Mouse (Mus musculus) MEL (cell line): ENCODE data around the gene Il6ra. TPM values are rescaled to one million over a fixed set of nuclear protein-coding genes. Genes with fewer than 3 reads are reported as not detected.

Source experiments
- DNase-seq: peaks from one replicate; pipeline ENCODE4 v3.0.0; 2011; ENCODE audit warnings: low read depth, low spot score
- H3K27ac ChIP-seq: 2 replicates; pipeline ENCODE4 v1.5.1; 2012; ENCODE audit warnings: low read depth, mild to moderate bottlenecking, control low read depth, low read length, moderate library complexity; ENCODE audit not compliant: control insufficient read depth
- H3K27me3 ChIP-seq, 2 experiments: fragments of 150-350 bp in 1 of 2; sonication (generic) in 1 of 2; 2 replicates each; pipeline ENCODE4 v1.6.1; 2012; ENCODE audit warnings: low read length in 2 of 2, mild to moderate bottlenecking in 2 of 2, improper control_type of control experiment in 1 of 2, moderate library complexity in 1 of 2; ENCODE audit not compliant: insufficient read depth in 2 of 2, control insufficient read depth in 1 of 2
- H3K36me3 ChIP-seq, 2 experiments: 2 replicates each; pipeline ENCODE4 v1.6.1; 2012 to 2014; ENCODE audit warnings: low read length in 2 of 2, improper control_type of control experiment in 1 of 2, inconsistent platforms in 1 of 2, mild to moderate bottlenecking in 1 of 2; ENCODE audit not compliant: insufficient read depth in 2 of 2, control insufficient read depth in 1 of 2
- H3K4me1 ChIP-seq, 2 experiments: fragments of 150-350 bp in 1 of 2; sonication (generic) in 1 of 2; 2 replicates each; pipeline ENCODE4 v1.6.1; 2012; ENCODE audit warnings: low read length in 2 of 2, improper control_type of control experiment in 1 of 2, mild to moderate bottlenecking in 1 of 2; ENCODE audit not compliant: insufficient read depth in 2 of 2, control insufficient read depth in 1 of 2
- H3K4me3 ChIP-seq, 2 experiments: fragments of 150-350 bp in 1 of 2; sonication (generic) in 1 of 2; 2 replicates each; pipeline ENCODE4 v1.5.1; 2012; ENCODE audit warnings: low read depth in 2 of 2, low read length in 2 of 2, mild to moderate bottlenecking in 2 of 2, moderate library complexity in 2 of 2, control low read depth in 1 of 2, improper control_type of control experiment in 1 of 2; ENCODE audit not compliant: control insufficient read depth in 1 of 2, insufficient read depth in 1 of 2
- H3K79me2 ChIP-seq: 2 replicates; pipeline ENCODE4 v1.6.1; 2012; ENCODE audit warnings: mild to moderate bottlenecking, low read length, moderate library complexity; ENCODE audit not compliant: control insufficient read depth, poor library complexity, insufficient read depth
- H3K9ac ChIP-seq: 2 replicates; pipeline ENCODE4 v1.6.1; 2012; ENCODE audit warnings: low read depth, mild to moderate bottlenecking, control low read depth, low read length, moderate library complexity; ENCODE audit not compliant: control insufficient read depth, poor library complexity, severe bottlenecking
- H3K9me3 ChIP-seq: fragments of 150-350 bp; sonication (generic); replicated peaks from 2 replicates; pipeline ENCODE4 v1.6.1; 2012; ENCODE audit warnings: mild to moderate bottlenecking, low read length, improper control_type of control experiment, moderate library complexity; ENCODE audit not compliant: insufficient read depth
- CTCF ChIP-seq, 3 experiments: IDR thresholded peaks in 2 of 3; conservative IDR thresholded peaks in 1 of 3; 2 replicates each; pipeline ENCODE4 v1.5.1; 2011 to 2012; ENCODE audit warnings: low read length in 3 of 3, low read depth in 2 of 3, mild to moderate bottlenecking in 2 of 3, improper control_type of control experiment in 1 of 3, inconsistent platforms in 1 of 3, mixed read lengths in 1 of 3, moderate library complexity in 1 of 3; ENCODE audit not compliant: control insufficient read depth in 1 of 3, insufficient read depth in 1 of 3, poor library complexity in 1 of 3, severe bottlenecking in 1 of 3
- E2F4 ChIP-seq: IDR thresholded peaks from 2 replicates; pipeline ENCODE4 v1.6.1; 2011; ENCODE audit warnings: low read depth, low read length, improper control_type of control experiment, borderline replicate concordance
- ELF1 ChIP-seq: IDR thresholded peaks from 2 replicates; pipeline ENCODE4 v1.6.1; 2014; ENCODE audit warnings: low read depth, mild to moderate bottlenecking, inconsistent platforms, low read length, improper control_type of control experiment, moderate library complexity
- ETS1 ChIP-seq: IDR thresholded peaks from 2 replicates; pipeline ENCODE4 v1.6.1; 2012; ENCODE audit warnings: low read depth, mild to moderate bottlenecking, inconsistent platforms, low read length, improper control_type of control experiment, moderate library complexity
- GATA1 ChIP-seq: IDR thresholded peaks from 2 replicates; pipeline ENCODE4 v1.6.1; 2011; ENCODE audit warnings: low read depth, low read length, improper control_type of control experiment
- HCFC1 ChIP-seq: IDR thresholded peaks from 2 replicates; pipeline ENCODE4 v1.6.1; 2012; ENCODE audit warnings: low read depth, mild to moderate bottlenecking, inconsistent platforms, low read length, improper control_type of control experiment, moderate library complexity
- MAZ ChIP-seq: IDR thresholded peaks from 2 replicates; pipeline ENCODE4 v1.6.1; 2012; ENCODE audit warnings: low read depth, mild to moderate bottlenecking, inconsistent platforms, low read length, improper control_type of control experiment
- MXI1 ChIP-seq: IDR thresholded peaks from 2 replicates; pipeline ENCODE4 v1.6.1; 2011; ENCODE audit warnings: mild to moderate bottlenecking, low read depth, low read length, improper control_type of control experiment
- NRF1 ChIP-seq: IDR thresholded peaks from 2 replicates; pipeline ENCODE4 v1.6.1; 2014; ENCODE audit warnings: low read depth, mild to moderate bottlenecking, inconsistent platforms, low read length, improper control_type of control experiment, moderate library complexity; ENCODE audit not compliant: poor library complexity, insufficient read depth, severe bottlenecking
- POLR2AphosphoS2 ChIP-seq: IDR thresholded peaks from 2 replicates; pipeline ENCODE4 v1.6.1; 2011; ENCODE audit warnings: low read length, improper control_type of control experiment
- RAD21 ChIP-seq: IDR thresholded peaks from 2 replicates; pipeline ENCODE4 v1.6.1; 2011; ENCODE audit warnings: mild to moderate bottlenecking, low read depth, low read length, improper control_type of control experiment
- SMC3 ChIP-seq: IDR thresholded peaks from 2 replicates; pipeline ENCODE4 v1.6.1; 2011; ENCODE audit warnings: low read depth, low read length, improper control_type of control experiment
- TAL1 ChIP-seq: IDR thresholded peaks from 2 replicates; pipeline ENCODE4 v1.6.1; 2012; ENCODE audit warnings: mild to moderate bottlenecking, inconsistent platforms, low read length, moderate library complexity, mixed read lengths
- ZC3H11A ChIP-seq: IDR thresholded peaks from 2 replicates; pipeline ENCODE4 v1.6.1; 2012; ENCODE audit warnings: low read depth, mild to moderate bottlenecking, inconsistent platforms, low read length, improper control_type of control experiment
- polyA plus RNA-seq, 2 experiments: library from polyadenylated mRNA; stranded (reverse) in 1 of 2; unstranded in 1 of 2; fragments of >175 nt in 1 of 2; fragments of >200 nt in 1 of 2; gene quantifications; 2 replicates each; pipeline versions ENCODE4 v1.2.1 to v1.2.4; 2012; ENCODE audit warnings: low replicate concordance in 2 of 2, low read depth in 1 of 2; ENCODE audit not compliant: insufficient read length in 2 of 2, insufficient read depth in 1 of 2, missing spikeins in 1 of 2
- total RNA-seq: library from RNA; depleted of rRNA; stranded (reverse); fragments of 300-350 nt; gene quantifications from 2 replicates; pipeline ENCODE4 v1.2.3, GENCODE M21; 2012; rRNA removed

The Il6ra gene
- total and polyA plus RNA-seq, 3 experiments = 0.15 to 3.4 TPM; not detected in 1

DNA sequence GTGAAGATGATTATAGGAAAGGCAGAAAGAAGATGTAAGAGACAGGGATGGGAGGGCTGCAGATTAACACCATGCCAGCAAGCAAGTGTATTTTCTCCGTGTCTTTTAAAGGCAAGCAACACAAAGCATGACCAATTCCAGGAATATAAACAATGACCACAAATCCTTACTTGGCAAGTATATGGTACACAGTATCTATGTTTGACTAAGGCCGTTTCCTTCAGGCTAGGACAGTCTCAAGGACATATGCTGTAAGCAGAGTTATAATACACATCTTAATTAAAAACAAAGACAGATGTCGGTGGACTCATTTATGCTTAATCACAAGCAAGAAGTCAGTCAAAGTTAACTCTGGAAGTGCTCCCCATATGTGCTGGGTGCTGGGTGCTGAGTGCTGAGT is 94.4 kb downstream of the Il6ra start:
- Histone ChIP-seq H3K79me2 (peaks cover 1% of the 10 kb centered on the region; the same call in 1 of the 2 replicates), H3K27ac (no peak overlapping the region), H3K36me3 (peaks cover 0 to 24% of the 10 kb centered on the region in 2 experiments; a peak in 2 of 4 replicates), H3K9me3 (no peaks in the 10 kb centered on the region), H3K4me1 (peaks cover 16 to 42% of the 10 kb centered on the region in 2 experiments), H3K4me3 (no peak overlapping the region), H3K27me3 (no peaks in the 10 kb centered on the region), H3K9ac (no peak overlapping the region)
- no peak for DNase-seq
- TF ChIP-seq MXI1 (no peak), NRF1 (no peak)

DNA sequence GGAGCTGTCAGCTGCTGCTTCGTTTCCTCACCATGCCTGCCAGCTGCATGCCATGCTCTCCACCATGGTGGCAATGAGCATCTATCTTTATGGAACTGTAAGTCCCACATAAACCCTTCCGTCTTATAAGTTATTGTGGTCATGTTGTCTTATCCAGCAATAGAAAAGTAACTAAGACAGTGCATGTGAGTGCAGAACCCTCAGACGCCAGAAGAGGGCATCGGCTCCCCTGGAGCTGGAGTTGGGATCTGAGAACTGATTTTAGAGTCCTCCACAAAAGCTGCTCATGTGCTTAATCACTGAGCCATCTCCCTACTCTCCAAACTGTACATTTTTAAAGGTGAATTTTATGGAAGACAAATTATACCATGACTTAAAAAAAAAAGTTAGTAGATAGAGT is 95.9 kb downstream of the Il6ra start:
- DNase-seq = peak; percentile 80
- Histone ChIP-seq H3K9ac (no peak overlapping the region), H3K27me3 (no peaks in the 10 kb centered on the region), H3K4me3 (no peak overlapping the region), H3K79me2 (peaks cover 1% of the 10 kb centered on the region; the same call in 1 of the 2 replicates), H3K27ac (no peak overlapping the region), H3K9me3 (no peaks in the 10 kb centered on the region), H3K4me1 (peaks cover 7 to 27% of the 10 kb centered on the region in 2 experiments), H3K36me3 (peaks cover 0 to 10% of the 10 kb centered on the region in 2 experiments; a peak in 2 of 4 replicates)
- TF ChIP-seq HCFC1 (no peak), ETS1 (no peak), POLR2AphosphoS2 (no peak), SMC3 (peak; percentile 90), ELF1 (no peak), CTCF (IDR thresholded peaks at IDR 0.05 in 2 of 3, conservative IDR thresholded peaks at IDR 0.05 in 1 of 3; ENCODE audit: control insufficient read depth in 1 of 3, insufficient read depth in 1 of 3, low read depth in 2 of 3, low read length in 3 of 3, poor library complexity in 1 of 3, severe bottlenecking in 1 of 3) (peak; percentile 81 to 93 (median 85)), ZC3H11A (peak; percentile 80), TAL1 (no peak), RAD21 (peak; percentile 70), GATA1 (no peak), MXI1 (no peak), E2F4 (no peak), MAZ (no peak)

Other genes with a start within 250 kb of the Il6ra start
- 26.1 and 26.7 TPM in 2 replicates for gene Adar, start 198.2 kb downstream of the Il6ra start, total RNA-seq
- gene Adar, start 198.2 kb downstream of the Il6ra start, polyA plus RNA-seq = 100 to 1,000 TPM in 1 of 2 experiments, 10 to 100 TPM in 1; 45.1 to 124 TPM
- gene Chrnb2, start 148.6 kb downstream of the Il6ra start, total RNA-seq = 0.98 and 1.6 TPM in 2 replicates
- gene Chrnb2, start 148.6 kb downstream of the Il6ra start, polyA plus RNA-seq = 1 to 10 TPM in 1 of 2 experiments, not detected in 1; 4.0 TPM
- gene Ube2q1, start 139.6 kb downstream of the Il6ra start, total RNA-seq = 72.6 and 73.8 TPM in 2 replicates
- 100 to 1,000 TPM in 1 of 2 experiments, 10 to 100 TPM in 1; 89.0 to 162 TPM for gene Ube2q1, start 139.6 kb downstream of the Il6ra start, polyA plus RNA-seq
- 3.3 and 5.3 TPM in 2 replicates for gene She, start 81.8 kb downstream of the Il6ra start, total RNA-seq
- 1 to 10 TPM in 1 of 2 experiments, not detected in 1; 3.5 TPM for gene She, start 81.8 kb downstream of the Il6ra start, polyA plus RNA-seq
- gene Atp8b2, start 50.3 kb upstream of the Il6ra start, total RNA-seq = 26.2 and 27.1 TPM in 2 replicates
- 10 to 100 TPM in 1 of 2 experiments, not detected in 1; 44.7 TPM for gene Atp8b2, start 50.3 kb upstream of the Il6ra start, polyA plus RNA-seq
- gene Hax1, start 85.6 kb upstream of the Il6ra start, total RNA-seq = 232 and 318 TPM in 2 replicates
- gene Hax1, start 85.6 kb upstream of the Il6ra start, polyA plus RNA-seq = 100 to 1,000 TPM in 1 of 2 experiments, not detected in 1; 322 TPM
- 152 and 161 TPM in 2 replicates for gene 4933434E20Rik, start 138.4 kb upstream of the Il6ra start, total RNA-seq
- gene 4933434E20Rik, start 138.4 kb upstream of the Il6ra start, polyA plus RNA-seq = 100 to 1,000 TPM; 184 to 227 TPM
- gene Ubap2l, start 139.4 kb upstream of the Il6ra start, total RNA-seq = 102 and 107 TPM in 2 replicates
- 100 to 1,000 TPM; 247 to 442 TPM for gene Ubap2l, start 139.4 kb upstream of the Il6ra start, polyA plus RNA-seq
- gene Tpm3, start 159.5 kb upstream of the Il6ra start, total RNA-seq = 274 and 314 TPM in 2 replicates
- 100 to 1,000 TPM; 205 to 273 TPM for gene Tpm3, start 159.5 kb upstream of the Il6ra start, polyA plus RNA-seq
- gene Nup210l, start 190.9 kb upstream of the Il6ra start, total RNA-seq = 0.54 and 0.62 TPM in 2 replicates
- gene Nup210l, start 190.9 kb upstream of the Il6ra start, polyA plus RNA-seq = under 1 TPM in 1 of 2 experiments, not detected in 1; 0.65 TPM